Mouse (Mus musculus): ENCODE measurements around the gene Glod4. TPM values are rescaled to one million over a fixed set of nuclear protein-coding genes. Genes with fewer than 3 reads are reported as not detected.

Glod4 gene
- polyA plus RNA-seq, 1 experiment: 2.9 TPM

DNA sequence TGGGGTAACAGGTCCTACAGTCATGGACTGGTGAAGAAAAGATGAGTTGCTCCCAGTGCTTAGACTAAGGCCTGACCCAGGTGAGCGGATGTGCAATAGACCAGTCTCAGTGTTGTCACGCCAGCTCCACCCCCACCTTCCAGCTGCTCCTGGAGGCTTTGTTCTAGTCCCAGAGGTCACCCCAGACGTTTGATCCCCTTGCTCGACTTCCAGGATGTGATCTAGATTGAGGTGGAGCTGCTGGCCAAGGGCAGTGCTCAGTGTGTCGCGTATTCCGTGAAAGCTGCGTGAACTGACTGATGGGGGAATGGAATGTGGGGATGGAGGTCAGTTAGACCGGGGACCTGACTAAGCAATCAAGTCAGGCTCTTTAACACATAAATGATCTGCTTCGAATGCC lies 43.8 kb upstream of the Glod4 start:
- no peak overlapping the region for H3K4me3 ChIP-seq (ENCODE audit: extremely low read depth, insufficient read depth, insufficient read length)
- TF ChIP-seq CTCF (IDR thresholded peaks at IDR 0.05; ENCODE audit: extremely low read depth, insufficient read depth, insufficient read length, insufficient replicate concordance): no peak
- no peak for TF ChIP-seq POLR2A (IDR thresholded peaks at IDR 0.05; ENCODE audit: low read depth, low read length)
- DNase-seq (ENCODE audit: low read depth in 1 of 2, low spot score in 2 of 2): no peak
- no peaks in the 10 kb centered on the region for H3K27me3 ChIP-seq (ENCODE audit: control insufficient read depth, insufficient read depth, low read length)
- no peak overlapping the region for H3K27ac ChIP-seq (ENCODE audit: insufficient read depth, low read length)
- H3K36me3 ChIP-seq (ENCODE audit: control insufficient read depth, insufficient read depth, low read length): no peaks in the 10 kb centered on the region
- 81% methylated on average over 10 of the region's 10 CpGs for WGBS
- H3K4me1 ChIP-seq (ENCODE audit: control insufficient read depth, insufficient read depth, insufficient read length): no peaks in the 10 kb centered on the region

DNA sequence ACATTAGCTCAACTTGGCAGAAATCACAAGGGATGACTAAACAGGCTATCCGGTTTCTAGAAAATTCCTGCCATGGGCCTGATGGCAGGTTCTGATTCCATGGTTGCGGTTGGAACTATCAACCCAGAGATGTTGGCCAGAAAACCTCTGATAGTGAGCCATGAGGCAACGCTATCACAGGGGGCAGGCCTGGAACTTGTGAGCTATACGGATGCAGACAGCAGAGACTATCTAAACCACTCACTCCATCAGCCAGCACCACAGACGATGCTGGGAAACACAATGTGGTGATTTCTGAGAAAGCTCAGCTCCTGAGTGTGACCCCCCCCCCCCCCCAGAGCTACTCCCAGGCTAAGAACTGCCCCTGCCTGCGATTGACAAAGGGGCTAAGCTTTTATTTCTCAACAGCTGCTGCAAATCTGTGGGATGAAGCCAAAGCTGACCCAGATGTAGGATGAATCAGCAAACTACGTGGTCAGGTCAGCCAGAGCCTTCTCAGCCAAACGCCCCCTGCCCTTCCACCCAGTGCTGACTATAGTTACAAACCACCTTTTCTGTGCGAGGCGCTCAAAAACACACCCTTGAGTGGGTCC lies 43.1 kb upstream of the Glod4 start:
- no peaks in the 10 kb centered on the region for H3K36me3 ChIP-seq (ENCODE audit: control insufficient read depth, insufficient read depth, low read length)
- no peaks in the 10 kb centered on the region for H3K27me3 ChIP-seq (ENCODE audit: control insufficient read depth, insufficient read depth, low read length)
- H3K4me3 ChIP-seq (ENCODE audit: extremely low read depth, insufficient read depth, insufficient read length): no peak overlapping the region
- no peaks in the 10 kb centered on the region for H3K4me1 ChIP-seq (ENCODE audit: control insufficient read depth, insufficient read depth, insufficient read length)
- DNase-seq (ENCODE audit: low read depth in 1 of 2, low spot score in 2 of 2): no peak
- 76% methylated on average over 10 of the region's 10 CpGs for WGBS
- TF ChIP-seq POLR2A (IDR thresholded peaks at IDR 0.05; ENCODE audit: low read depth, low read length) (no peak), CTCF (IDR thresholded peaks at IDR 0.05; ENCODE audit: extremely low read depth, insufficient read depth, insufficient read length, insufficient replicate concordance) (no peak)
- no peak overlapping the region for H3K27ac ChIP-seq (ENCODE audit: insufficient read depth, low read length)

DNA sequence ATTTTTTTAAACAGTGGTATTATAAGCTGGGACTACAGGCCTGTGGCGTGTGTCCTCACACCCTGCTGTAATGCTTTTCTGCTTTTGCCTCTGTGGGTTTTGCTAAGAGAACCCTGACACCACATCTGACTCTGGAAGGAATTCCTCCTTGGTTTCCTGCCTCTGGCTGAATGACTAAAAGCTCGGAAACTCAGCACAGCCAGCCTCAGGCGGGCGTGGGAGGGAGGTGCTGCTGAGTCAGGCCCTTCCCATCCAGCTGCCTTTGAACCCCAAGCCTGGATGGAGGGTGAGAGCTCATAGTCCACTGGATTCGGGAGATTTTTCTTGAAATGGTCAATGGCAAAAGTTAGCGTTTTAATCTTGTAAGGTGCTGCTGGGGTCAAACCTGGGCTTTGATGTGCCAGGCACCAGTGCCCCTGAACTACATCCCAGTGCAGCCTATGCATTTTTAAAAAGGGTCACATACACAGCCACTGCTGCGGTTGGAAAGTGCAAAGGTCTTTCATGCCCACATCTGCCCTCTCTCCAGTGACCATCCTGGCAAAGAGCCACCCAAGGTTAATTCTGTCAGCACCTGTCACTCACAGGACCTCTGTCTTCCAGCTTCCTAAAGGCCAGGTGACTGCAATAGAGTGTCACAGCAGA lies 42.0 kb upstream of the Glod4 start:
- H3K27me3 ChIP-seq (ENCODE audit: control insufficient read depth, insufficient read depth, low read length): no peaks in the 10 kb centered on the region
- H3K36me3 ChIP-seq (ENCODE audit: control insufficient read depth, insufficient read depth, low read length): no peaks in the 10 kb centered on the region
- no peaks in the 10 kb centered on the region for H3K4me1 ChIP-seq (ENCODE audit: control insufficient read depth, insufficient read depth, insufficient read length)
- H3K27ac ChIP-seq (ENCODE audit: insufficient read depth, low read length): no peak overlapping the region
- 52% methylated on average over 7 of the region's 7 CpGs for WGBS
- H3K4me3 ChIP-seq (ENCODE audit: extremely low read depth, insufficient read depth, insufficient read length): no peak overlapping the region
- TF ChIP-seq POLR2A (IDR thresholded peaks at IDR 0.05; ENCODE audit: low read depth, low read length) (no peak), CTCF (IDR thresholded peaks at IDR 0.05; ENCODE audit: extremely low read depth, insufficient read depth, insufficient read length, insufficient replicate concordance) (no peak)
- DNase-seq (ENCODE audit: low read depth in 1 of 2, low spot score in 2 of 2): no peak

DNA sequence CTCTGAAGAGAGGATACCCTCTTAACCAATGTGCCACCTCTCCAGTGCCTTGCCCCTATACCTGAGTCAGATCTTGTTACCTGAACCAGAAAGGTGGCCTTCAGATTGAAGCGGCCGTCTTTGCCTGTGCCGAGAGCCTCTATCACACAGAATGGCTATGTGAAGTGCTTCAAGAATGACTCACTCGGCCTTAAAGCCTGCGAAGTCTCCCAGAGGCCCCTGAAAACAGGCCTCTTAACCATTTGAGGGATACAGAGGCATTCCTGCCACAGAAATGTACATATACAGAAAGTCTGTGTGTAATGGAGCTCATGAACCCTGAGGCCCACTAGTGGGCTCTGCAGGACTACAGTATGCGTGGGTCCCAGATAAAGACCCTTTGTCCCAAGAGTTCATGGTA lies 40.3 kb upstream of the Glod4 start:
- no peaks in the 10 kb centered on the region for H3K27me3 ChIP-seq (ENCODE audit: control insufficient read depth, insufficient read depth, low read length)
- no peaks in the 10 kb centered on the region for H3K36me3 ChIP-seq (ENCODE audit: control insufficient read depth, insufficient read depth, low read length)
- no peak overlapping the region for H3K27ac ChIP-seq (ENCODE audit: insufficient read depth, low read length)
- no peaks in the 10 kb centered on the region for H3K4me1 ChIP-seq (ENCODE audit: control insufficient read depth, insufficient read depth, insufficient read length)
- no peak overlapping the region for H3K4me3 ChIP-seq (ENCODE audit: extremely low read depth, insufficient read depth, insufficient read length)
- TF ChIP-seq POLR2A (IDR thresholded peaks at IDR 0.05; ENCODE audit: low read depth, low read length): no peak
- no peak for TF ChIP-seq CTCF (IDR thresholded peaks at IDR 0.05; ENCODE audit: extremely low read depth, insufficient read depth, insufficient read length, insufficient replicate concordance)
- DNase-seq (ENCODE audit: low read depth in 1 of 2, low spot score in 2 of 2): no peak
- WGBS: 95% methylated on average over 6 of the region's 6 CpGs

DNA sequence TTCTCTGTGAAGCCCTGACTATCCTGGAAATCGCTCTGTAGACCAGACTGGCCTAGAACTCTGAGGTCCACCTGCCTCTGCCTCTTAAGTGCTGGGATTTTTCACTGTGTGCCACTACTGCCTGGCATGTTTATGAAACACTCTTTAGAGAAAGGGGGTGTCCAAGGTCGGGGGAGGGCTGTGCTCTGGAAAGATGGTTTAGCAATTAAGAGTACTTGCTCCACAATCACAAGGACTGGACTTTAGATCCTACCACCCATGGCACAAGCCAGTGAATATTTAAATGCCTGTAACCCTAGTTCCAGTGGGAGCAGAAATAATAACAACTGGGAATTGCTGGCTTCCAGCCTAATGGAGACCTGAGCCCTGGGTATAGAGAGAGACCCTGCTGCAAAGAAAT lies 36.4 kb upstream of the Glod4 start:
- no peak overlapping the region for H3K27ac ChIP-seq (ENCODE audit: insufficient read depth, low read length)
- H3K27me3 ChIP-seq (ENCODE audit: control insufficient read depth, insufficient read depth, low read length): no peaks in the 10 kb centered on the region
- no peak for DNase-seq (ENCODE audit: low read depth in 1 of 2, low spot score in 2 of 2)
- H3K4me1 ChIP-seq (ENCODE audit: control insufficient read depth, insufficient read depth, insufficient read length): no peaks in the 10 kb centered on the region
- no peak for TF ChIP-seq POLR2A (IDR thresholded peaks at IDR 0.05; ENCODE audit: low read depth, low read length)
- TF ChIP-seq CTCF (IDR thresholded peaks at IDR 0.05; ENCODE audit: extremely low read depth, insufficient read depth, insufficient read length, insufficient replicate concordance): no peak
- 86% methylated on average over 2 of the region's 2 CpGs for WGBS
- H3K4me3 ChIP-seq (ENCODE audit: extremely low read depth, insufficient read depth, insufficient read length): no peak overlapping the region
- H3K36me3 ChIP-seq (ENCODE audit: control insufficient read depth, insufficient read depth, low read length): no peaks in the 10 kb centered on the region

DNA sequence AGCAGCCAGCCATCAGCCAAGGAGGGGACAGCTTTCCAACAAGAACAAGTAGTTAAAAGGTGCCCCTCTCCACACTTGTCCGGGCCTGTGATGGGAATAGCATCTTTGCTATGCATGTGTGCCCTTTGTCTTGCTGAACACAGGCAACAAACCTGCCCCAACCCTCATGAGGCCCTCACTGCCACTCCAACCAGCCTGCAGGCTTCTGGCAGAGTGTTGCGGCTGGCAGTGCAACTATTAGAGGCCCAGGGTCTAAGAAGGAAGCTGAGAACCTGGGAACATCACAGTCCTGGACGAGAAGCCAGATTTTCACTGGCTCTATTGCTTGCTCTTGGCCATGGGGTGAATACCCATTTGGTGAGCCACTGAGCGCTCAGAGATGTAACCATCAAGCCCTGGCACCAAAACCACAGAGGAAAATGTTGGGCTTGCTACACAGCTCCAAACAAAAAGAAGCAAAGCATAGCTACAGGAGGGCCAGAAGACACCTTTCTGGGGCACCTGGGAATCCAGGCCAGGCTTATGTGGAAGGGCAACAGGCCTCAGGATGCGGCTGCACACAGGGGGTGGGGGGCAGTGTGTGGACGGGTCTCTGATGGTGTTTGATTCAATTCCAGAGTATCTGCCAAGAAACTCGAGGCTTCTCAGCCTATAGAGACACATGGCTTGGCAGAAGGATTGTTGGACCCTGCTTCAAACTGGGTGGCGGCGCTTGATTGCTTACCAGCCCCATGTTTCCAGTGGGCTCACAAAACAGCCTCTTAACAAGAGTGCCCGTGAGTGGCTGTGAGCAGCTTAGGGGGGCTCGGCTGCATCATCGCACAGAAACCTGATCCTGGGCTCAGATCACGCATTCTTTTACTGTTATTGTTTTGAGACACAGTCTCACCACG lies 35.7 kb upstream of the Glod4 start:
- no peak for TF ChIP-seq POLR2A (IDR thresholded peaks at IDR 0.05; ENCODE audit: low read depth, low read length)
- no peak for TF ChIP-seq CTCF (IDR thresholded peaks at IDR 0.05; ENCODE audit: extremely low read depth, insufficient read depth, insufficient read length, insufficient replicate concordance)
- no peaks in the 10 kb centered on the region for H3K27me3 ChIP-seq (ENCODE audit: control insufficient read depth, insufficient read depth, low read length)
- no peaks in the 10 kb centered on the region for H3K4me1 ChIP-seq (ENCODE audit: control insufficient read depth, insufficient read depth, insufficient read length)
- DNase-seq (ENCODE audit: low read depth in 1 of 2, low spot score in 2 of 2): no peak
- H3K27ac ChIP-seq (ENCODE audit: insufficient read depth, low read length): no peak overlapping the region
- 86% methylated on average over 14 of the region's 14 CpGs for WGBS
- H3K36me3 ChIP-seq (ENCODE audit: control insufficient read depth, insufficient read depth, low read length): no peaks in the 10 kb centered on the region
- H3K4me3 ChIP-seq (ENCODE audit: extremely low read depth, insufficient read depth, insufficient read length): no peak overlapping the region

Data from spleen, adult 2 months (tissue).